Mouse (Mus musculus): ENCODE data around the gene Bcl9. TPM values are rescaled to one million over a fixed set of nuclear protein-coding genes. Genes with fewer than 3 reads are reported as not detected.

Bcl9 gene
- total RNA-seq, 2 experiments from 2014 or later = 13.8 to 19.1 TPM

- DNase-seq = peak; percentile 68
Measured at GRCm38 (mm10) chr3:97296941-97297552, 670 bp downstream of the Bcl9 start.

GRCm38 (mm10) chr3:97294334-97294733, 3.4 kb downstream of the Bcl9 start:
- no peak for DNase-seq

- no peak for DNase-seq
Measured at GRCm38 (mm10) chr3:97284878-97285277, 12.8 kb downstream of the Bcl9 start.

GRCm38 (mm10) chr3:97284056-97284455, 13.7 kb downstream of the Bcl9 start:
- DNase-seq = no peak

- no peak for DNase-seq
Measured at GRCm38 (mm10) chr3:97281426-97281825, 16.3 kb downstream of the Bcl9 start.

GRCm38 (mm10) chr3:97275708-97276107, 22.0 kb downstream of the Bcl9 start:
- DNase-seq = no peak

- DNase-seq = no peak
Measured at GRCm38 (mm10) chr3:97274516-97275230, 23.0 kb downstream of the Bcl9 start.

GRCm38 (mm10) chr3:97273876-97274275, 23.8 kb downstream of the Bcl9 start:
- no peak for DNase-seq

GRCm38 (mm10) chr3:97265667-97266415, 31.9 kb downstream of the Bcl9 start:
- DNase-seq = no peak

- no peak for DNase-seq
Measured at GRCm38 (mm10) chr3:97262235-97262634, 35.5 kb downstream of the Bcl9 start.

- DNase-seq = no peak
Measured at GRCm38 (mm10) chr3:97255706-97256339, 41.9 kb downstream of the Bcl9 start.

- no peak for DNase-seq
Measured at GRCm38 (mm10) chr3:97254861-97255465, 42.8 kb downstream of the Bcl9 start.

GRCm38 (mm10) chr3:97253823-97254600, 43.7 kb downstream of the Bcl9 start:
- no peak for DNase-seq

GRCm38 (mm10) chr3:97252896-97253295, 44.8 kb downstream of the Bcl9 start:
- no peak for DNase-seq

- DNase-seq = no peak
Measured at GRCm38 (mm10) chr3:97242629-97243167, 55.0 kb downstream of the Bcl9 start.

GRCm38 (mm10) chr3:97241826-97242225, 55.9 kb downstream of the Bcl9 start:
- DNase-seq = no peak

- no peak for DNase-seq
Measured at GRCm38 (mm10) chr3:97239793-97240192, 57.9 kb downstream of the Bcl9 start.

GRCm38 (mm10) chr3:97239316-97239715, 58.4 kb downstream of the Bcl9 start:
- no peak for DNase-seq

- DNase-seq = no peak
Measured at GRCm38 (mm10) chr3:97238521-97238920, 59.2 kb downstream of the Bcl9 start.

- DNase-seq = no peak
Measured at GRCm38 (mm10) chr3:97237403-97237802, 60.3 kb downstream of the Bcl9 start.

- DNase-seq = no peak
Measured at GRCm38 (mm10) chr3:97234797-97235196, 62.9 kb downstream of the Bcl9 start.
